Mouse (Mus musculus) thymus, adult 2 months (tissue): ENCODE measurements at regions not wholly inside any gene's neighbourhood (a gene's known extent, or its start where the extent isn't known, plus 50 kb on each side); places are given as distances from the start of the nearest gene placed in this dataset.

Experiments
- CTCF ChIP-seq: fragments of 200-500 bp; IDR thresholded peaks from 2 replicates; pipeline ENCODE4 v1.5.1; 2012; ENCODE audit warnings: mild to moderate bottlenecking, control low read depth, low read length, moderate library complexity, borderline replicate concordance; ENCODE audit not compliant: control insufficient read depth, poor library complexity, insufficient read depth; ENCODE audit errors: extremely low read depth
- POLR2A ChIP-seq: fragments of 200-500 bp; IDR thresholded peaks from 2 replicates; pipeline ENCODE4 v1.6.1; 2012; ENCODE audit warnings: mild to moderate bottlenecking, low read length, control low read depth, moderate library complexity; ENCODE audit not compliant: control insufficient read depth, poor library complexity, insufficient read depth; ENCODE audit errors: extremely low read depth

- no peak for TF ChIP-seq CTCF
- TF ChIP-seq POLR2A = no peak
Observed at GRCm38 (mm10) chr3:19902226-19902625, 54.6 kb upstream of the Cp start.
